Mouse (Mus musculus) ES-CJ7 (cell line): ENCODE data around the gene Wdr81.

Experiments used
- DNase-seq: peaks from one replicate; pipeline ENCODE4 v3.0.0; 2011; ENCODE audit warnings: low read depth, low spot score

Gene Wdr81

GRCm38 (mm10) chr11:75453991-75454930, at the start of gene Wdr81:
Wdr81 (minus strand) TSS chr11:75454717.
- DNase-seq: peak; percentile 95

GRCm38 (mm10) chr11:75498126-75498525, 43.6 kb upstream of the Wdr81 start:
- no peak for DNase-seq

- DNase-seq: no peak
These were observed 40.0 kb upstream of the Wdr81 start for GRCm38 (mm10) chr11:75494296-75495049.

GRCm38 (mm10) chr11:75487496-75487895, 33.0 kb upstream of the Wdr81 start:
- DNase-seq: no peak

- DNase-seq: peak; percentile 98
These were observed 32.2 kb upstream of the Wdr81 start, which contains the start of gene Prpf8 for GRCm38 (mm10) chr11:75486601-75487285. Prpf8 (plus strand) TSS chr11:75486816.

- DNase-seq: no peak
These were observed 31.7 kb upstream of the Wdr81 start for GRCm38 (mm10) chr11:75486192-75486591.

- DNase-seq: peak; percentile 73
These were observed 18.9 kb upstream of the Wdr81 start for GRCm38 (mm10) chr11:75473376-75473775.

- no peak for DNase-seq
These were observed 18.1 kb upstream of the Wdr81 start for GRCm38 (mm10) chr11:75472469-75473081.

GRCm38 (mm10) chr11:75470675-75471074, 16.2 kb upstream of the Wdr81 start:
- DNase-seq: no peak

- DNase-seq: no peak
These were observed 14.7 kb upstream of the Wdr81 start for GRCm38 (mm10) chr11:75469261-75469660.

GRCm38 (mm10) chr11:75468410-75468809, 13.9 kb upstream of the Wdr81 start:
- no peak for DNase-seq

- peak; percentile 77 for DNase-seq
These were observed 13.1 kb upstream of the Wdr81 start for GRCm38 (mm10) chr11:75467512-75468215.

GRCm38 (mm10) chr11:75466731-75467505, 12.4 kb upstream of the Wdr81 start:
- no peak for DNase-seq

GRCm38 (mm10) chr11:75465051-75465450, 10.5 kb upstream of the Wdr81 start:
- no peak for DNase-seq

- no peak for DNase-seq
These were observed 9.9 kb upstream of the Wdr81 start for GRCm38 (mm10) chr11:75464417-75464816.

GRCm38 (mm10) chr11:75463624-75464023, 9.1 kb upstream of the Wdr81 start:
- no peak for DNase-seq

- DNase-seq: peak; percentile 91
These were observed 8.4 kb upstream of the Wdr81 start for GRCm38 (mm10) chr11:75462865-75463336.

GRCm38 (mm10) chr11:75462253-75462783, 7.8 kb upstream of the Wdr81 start:
- peak; percentile 80 for DNase-seq

GRCm38 (mm10) chr11:75461743-75462252, 7.3 kb upstream of the Wdr81 start:
- DNase-seq: no peak
